Mouse (Mus musculus) left cerebral cortex, adult 18-20 months (tissue): ENCODE data around the gene Tbc1d17. TPM values are rescaled to one million over a fixed set of nuclear protein-coding genes. Genes with fewer than 3 reads are reported as not detected.

ENCODE experiments used
- DNase-seq, 2 experiments: peaks; one replicate each; pipeline ENCODE4 v3.0.0; 2021 to 2022; ENCODE audit warnings: low spot score in 2 of 2, mixed read lengths in 1 of 2
- microRNA-seq, 2 experiments: library from miRNA; unstranded; fragments of <30 nt; microRNA quantifications; one replicate each; pipeline ENCODE4 v1.2.0; 2021
- total RNA-seq, 2 experiments: library from RNA; stranded (reverse); gene quantifications; 2 replicates each; pipeline ENCODE4 v1.2.3; 2021

Tbc1d17 gene
- total RNA-seq, 2 experiments from 2014 or later: 70.4 to 89.3 TPM

- no peak for DNase-seq
Observed at GRCm38 (mm10) chr7:44810819-44811557, 37.9 kb downstream of the Tbc1d17 start.

- DNase-seq: no peak
Observed at GRCm38 (mm10) chr7:44810365-44810764, 38.5 kb downstream of the Tbc1d17 start.

- no peak for DNase-seq
Observed at GRCm38 (mm10) chr7:44809466-44809865, 39.4 kb downstream of the Tbc1d17 start.

- DNase-seq: no peak
Observed at GRCm38 (mm10) chr7:44808927-44809326, 40.0 kb downstream of the Tbc1d17 start.

GRCm38 (mm10) chr7:44792781-44793180, 56.1 kb downstream of the Tbc1d17 start:
- DNase-seq: no peak

GRCm38 (mm10) chr7:44790066-44790465, 58.8 kb downstream of the Tbc1d17 start:
- no peak for DNase-seq

- DNase-seq: no peak
Observed at GRCm38 (mm10) chr7:44789531-44789930, 59.3 kb downstream of the Tbc1d17 start.

Small RNA genes within 50 kb of the gene (microRNA-seq; reads per million reads assigned to microRNA genes)
- 0 reads per million in 2 experiments for gene Mir707

Other genes starting within 250 kb of the Tbc1d17 start
- gene Myh14, start 178.2 kb downstream of the Tbc1d17 start, total RNA-seq: 10 to 100 TPM; 22.4 to 24.4 TPM
- gene Izumo2, start 140.3 kb downstream of the Tbc1d17 start, total RNA-seq: not detected
- gene Vrk3, start 100.7 kb downstream of the Tbc1d17 start, total RNA-seq: 10 to 100 TPM; 25.5 to 26.5 TPM
- gene Zfp473, start 98.0 kb downstream of the Tbc1d17 start, total RNA-seq: under 1 TPM; 0.23 to 0.89 TPM
- gene Nup62, start 33.0 kb downstream of the Tbc1d17 start, total RNA-seq: 10 to 100 TPM; 33.0 to 38.1 TPM
- gene Il4i1, start 32.7 kb downstream of the Tbc1d17 start, total RNA-seq: 1 to 10 TPM; 1.8 to 2.3 TPM
- gene Atf5, start 32.4 kb downstream of the Tbc1d17 start, total RNA-seq: 10 to 100 TPM; 21.2 to 27.8 TPM
- gene Akt1s1, start 88 bp downstream of the Tbc1d17 start, total RNA-seq: 10 to 100 TPM; 67.9 to 70.1 TPM
- 10 to 100 TPM; 27.1 to 27.7 TPM for gene Pnkp, start 8.1 kb upstream of the Tbc1d17 start, total RNA-seq
- 100 to 1,000 TPM; 280 to 295 TPM for gene Ptov1, start 20.7 kb upstream of the Tbc1d17 start, total RNA-seq
- 10 to 100 TPM; 85.9 to 94.9 TPM for gene Med25, start 43.6 kb upstream of the Tbc1d17 start, total RNA-seq
- gene Fuz, start 47.0 kb upstream of the Tbc1d17 start, total RNA-seq: 10 to 100 TPM; 22.2 to 24.2 TPM
- 100 to 1,000 TPM; 328 to 355 TPM for gene Ap2a1, start 80.4 kb upstream of the Tbc1d17 start, total RNA-seq
- 1 to 10 TPM; 1.7 to 3.0 TPM for gene Tsks, start 94.1 kb upstream of the Tbc1d17 start, total RNA-seq
- gene Cpt1c, start 125.8 kb upstream of the Tbc1d17 start, total RNA-seq: 10 to 100 TPM; 98.3 to 98.4 TPM
- gene Prmt1, start 137.5 kb upstream of the Tbc1d17 start, total RNA-seq: 100 to 1,000 TPM; 174 to 178 TPM
- 10 to 100 TPM; 35.2 to 41.9 TPM for gene Irf3, start 148.6 kb upstream of the Tbc1d17 start, total RNA-seq
- gene Bcl2l12, start 149.6 kb upstream of the Tbc1d17 start, total RNA-seq: 1 to 10 TPM; 2.8 to 3.8 TPM
- gene Scaf1, start 167.3 kb upstream of the Tbc1d17 start, total RNA-seq: 100 to 1,000 TPM; 159 to 163 TPM
- 10 to 100 TPM; 10.0 to 14.5 TPM for gene Rras, start 168.9 kb upstream of the Tbc1d17 start, total RNA-seq
- gene Prr12, start 203.8 kb upstream of the Tbc1d17 start, total RNA-seq: 10 to 100 TPM; 63.3 to 67.5 TPM
- 10 to 100 TPM; 51.9 to 59.7 TPM for gene Nosip, start 213.3 kb upstream of the Tbc1d17 start, total RNA-seq
- 1 to 10 TPM; 6.2 to 9.2 TPM for gene Prrg2, start 213.6 kb upstream of the Tbc1d17 start, total RNA-seq
- 1 to 10 TPM; 5.9 to 6.0 TPM for gene Rcn3, start 243.1 kb upstream of the Tbc1d17 start, total RNA-seq